ENCODE assay signal across 9 mouse cellular contexts in the genomic region with DNA sequence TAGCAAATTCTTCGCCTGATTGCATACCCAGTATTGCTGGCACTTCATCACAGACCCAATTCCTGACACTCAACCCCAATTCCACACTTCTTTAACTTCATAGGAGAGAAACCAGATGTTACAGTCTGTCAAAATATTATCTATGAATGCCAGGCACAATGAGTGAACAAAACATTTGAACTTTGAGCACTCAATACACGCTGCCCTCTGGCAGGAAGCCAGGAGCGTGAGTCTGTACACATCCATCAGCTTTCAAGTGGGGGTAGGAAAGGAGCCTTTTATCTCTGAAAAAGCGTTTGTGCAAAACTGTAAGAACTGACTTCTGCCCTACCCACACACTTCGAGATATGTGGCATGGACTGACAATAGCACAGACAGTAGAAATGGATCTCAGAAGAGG. TPM values are rescaled to one million over a fixed set of nuclear protein-coding genes. Genes with fewer than 3 reads are reported as not detected.
DNase-seq lines count a peak whose midpoint lies in the region; ATAC-seq lines count a peak whose summit lies in the region.
"Had no signal": no experiment of that assay in that cellular context is flagged by ENCODE, and none has a peak within 500 bp of the region (broad histone marks: within the 10 kb centered on the region; RNA-seq: fewer than 3 reads in every experiment).

No protein-coding gene starts in this region.

- no peaks in the 10 kb centered on the region for H3K9me3 ChIP-seq in kidney, embryonic 16.5 days (ENCODE audit: low read length)

- H3K27ac ChIP-seq in kidney, embryonic 16.5 days (ENCODE audit: low read length), result no peak overlapping the region

- intact Hi-C loops in gastrocnemius, postnatal 36 days (cut with DNase I), result no loop called here

- no peak for ATAC-seq in kidney, embryonic 16.5 days (ENCODE audit: low FRiP score, low TSS enrichment)

- no peak overlapping the region for H3K9ac ChIP-seq in kidney, embryonic 16.5 days (replicated peaks; ENCODE audit: low read length)

- WGBS in kidney, embryonic 16.5 days, result 44% methylated on average over 5 of the region's 5 CpGs

- peaks cover 33% of the 10 kb centered on the region for H3K27me3 ChIP-seq in kidney, embryonic 16.5 days (ENCODE audit: insufficient read depth, low read length)

- peak; percentile 15 for DNase-seq in gastrocnemius, postnatal 10 days
- no peak for DNase-seq in gastrocnemius, postnatal 36 days
- peak; percentile 77 for DNase-seq in adrenal gland, postnatal 10 days
- DNase-seq in mesoderm, embryonic 11.5 days (ENCODE audit: low read depth, low spot score), result peak; percentile 70
- DNase-seq in cerebellum, adult 9-11 months, result no peak
- no peak for DNase-seq in B cell, adult 2 months
- no peak for DNase-seq in cerebellum, adult 8-10 months
- DNase-seq: cerebellum, adult 9-10 months had no signal

- H3K4me1 ChIP-seq in kidney, embryonic 16.5 days (ENCODE audit: insufficient read depth, low read length), result peaks cover 19% of the 10 kb centered on the region

- peak overlapping the region; percentile 27 for H3K4me2 ChIP-seq in kidney, embryonic 16.5 days (replicated peaks; ENCODE audit: low read depth, low read length)

- peaks cover 8% of the 10 kb centered on the region for H3K36me3 ChIP-seq in kidney, embryonic 16.5 days (ENCODE audit: insufficient read depth, low read length)

- no peak overlapping the region for H3K4me3 ChIP-seq in kidney, embryonic 16.5 days (ENCODE audit: low read length)

RNA-seq across cellular contexts. Expression of a gene that starts 4.0 kb away (rescaled TPM):
- 10 to 100 TPM; 20.3 to 20.8 TPM for total RNA-seq in gastrocnemius, postnatal 10 days (2021)
- 10 to 100 TPM in 1 of 2 experiments, 1 to 10 TPM in 1; 6.4 to 10.8 TPM for total RNA-seq in gastrocnemius, postnatal 36 days (2021)
- total RNA-seq in adrenal gland, postnatal 10 days (2021), result 10 to 100 TPM; 22.2 to 23.9 TPM
- 25.2 and 29.4 TPM in 2 replicates for polyA plus RNA-seq in kidney, embryonic 16.5 days (2015; fragmentation: Nextera tagmentation; extraction: Ambion mirVana)

RNA-seq across cellular contexts. Expression of a gene that starts 59.7 kb away (rescaled TPM):
- total RNA-seq in gastrocnemius, postnatal 10 days (2021), result 10 to 100 TPM; 90.6 to 93.5 TPM
- total RNA-seq in gastrocnemius, postnatal 36 days (2021), result 100 to 1,000 TPM; 236 to 395 TPM
- 100 to 1,000 TPM; 483 to 579 TPM for total RNA-seq in adrenal gland, postnatal 10 days (2021)
- polyA plus RNA-seq in kidney, embryonic 16.5 days (2015; fragmentation: Nextera tagmentation; extraction: Ambion mirVana), result 945 and 1,022 TPM in 2 replicates

Comparison
In these comparisons a context has a peak if more than half of its experiments do, and no peak if none do; other contexts are left out.
1. DNase-seq: peak in gastrocnemius, postnatal 10 days (single experiment), adrenal gland, postnatal 10 days (single experiment) and mesoderm, embryonic 11.5 days (single experiment); none in gastrocnemius, postnatal 36 days (0 of 2), cerebellum, adult 9-11 months (single experiment), B cell, adult 2 months (0 of 2) and cerebellum, adult 8-10 months (single experiment).